Mouse (Mus musculus) cerebellum, adult 2 months (tissue): ENCODE results near the gene Zcchc24. TPM values are rescaled to one million over a fixed set of nuclear protein-coding genes. Genes with fewer than 3 reads are reported as not detected.
A peak's percentile ranks its signal among the peaks of the same experiment; 100 is the strongest.

Experiments used
- DNase-seq, 2 experiments: peaks; one replicate each; pipeline ENCODE4 v3.0.0; 2021
- H3K27ac ChIP-seq: fragments of 200-500 bp; 2 replicates; pipeline ENCODE4 v1.5.1; 2012; ENCODE audit warnings: low read length, control low read depth, inconsistent platforms; ENCODE audit not compliant: insufficient read depth
- H3K27me3 ChIP-seq: fragments of 200-500 bp; 2 replicates; pipeline ENCODE4 v1.6.1; 2012; ENCODE audit warnings: inconsistent platforms, mild to moderate bottlenecking, low read length, moderate library complexity; ENCODE audit not compliant: control insufficient read depth, insufficient read depth
- H3K4me1 ChIP-seq: fragments of 200-500 bp; 2 replicates; pipeline ENCODE4 v1.6.1; 2011; ENCODE audit warnings: low read length; ENCODE audit not compliant: control insufficient read depth, insufficient read depth
- H3K4me3 ChIP-seq: fragments of 200-500 bp; replicated peaks from 2 replicates; pipeline ENCODE3; 2011; ENCODE audit warnings: mild to moderate bottlenecking, low read depth, low read length, control low read depth; ENCODE audit not compliant: insufficient read depth
- CTCF ChIP-seq: fragments of 200-500 bp; IDR thresholded peaks from 2 replicates; pipeline ENCODE4 v1.5.1; 2011; ENCODE audit warnings: low read depth, mild to moderate bottlenecking, control low read depth, low read length, moderate library complexity, borderline replicate concordance; ENCODE audit not compliant: insufficient read depth
- POLR2A ChIP-seq: fragments of 200-500 bp; IDR thresholded peaks from 2 replicates; pipeline ENCODE4 v1.6.1; 2011; ENCODE audit warnings: low read length, control low read depth, borderline replicate concordance; ENCODE audit not compliant: insufficient read depth
- WGBS: fragments of 180-500 bp; shearing (Covaris S2); methylation state at CpG from one replicate; pipeline ENCODE4 v1.1.7; 2018; 5-methylcytosine and 5-hydroxymethylcytosine counted together
- polyA plus RNA-seq: library from polyadenylated mRNA; depleted of rRNA; stranded (reverse); fragments of >200 nt; gene quantifications from 2 replicates; pipeline ENCODE4 v1.2.3, GENCODE M21; 2012

Gene Zcchc24
- polyA plus RNA-seq, 1 experiment: 71.4 TPM

- Histone ChIP-seq H3K4me3 (no peak overlapping the region), H3K27ac (no peak overlapping the region), H3K4me1 (no peaks in the 10 kb centered on the region; the same call in 1 of the 2 replicates), H3K27me3 (no peaks in the 10 kb centered on the region)
- TF ChIP-seq POLR2A (no peak), CTCF (no peak)
- no peak for DNase-seq
- WGBS: 63% methylated on average over 8 of the region's 8 CpGs
Measured at GRCm38 (mm10) chr14:25759981-25760537, 8.8 kb downstream of the Zcchc24 start.

GRCm38 (mm10) chr14:25759551-25759950 is 9.3 kb downstream of the Zcchc24 start:
- H3K4me1 ChIP-seq: no peaks in the 10 kb centered on the region; the same call in 1 of the 2 replicates
- WGBS: 77% methylated on average over 7 of the region's 7 CpGs
- no peak overlapping the region for H3K27ac ChIP-seq
- TF ChIP-seq POLR2A (no peak), CTCF (no peak)
- DNase-seq: no peak
- no peak overlapping the region for H3K4me3 ChIP-seq
- no peaks in the 10 kb centered on the region for H3K27me3 ChIP-seq

GRCm38 (mm10) chr14:25757917-25758316 is 10.9 kb downstream of the Zcchc24 start:
- Histone ChIP-seq H3K4me3 (no peak overlapping the region), H3K27me3 (no peaks in the 10 kb centered on the region), H3K27ac (no peak overlapping the region), H3K4me1 (no peaks in the 10 kb centered on the region; the same call in 1 of the 2 replicates)
- 82% methylated on average over 4 of the region's 4 CpGs for WGBS
- TF ChIP-seq POLR2A (no peak), CTCF (no peak)
- DNase-seq: no peak

GRCm38 (mm10) chr14:25756385-25756990 is 12.4 kb downstream of the Zcchc24 start:
- DNase-seq: no peak
- Histone ChIP-seq H3K27me3 (no peaks in the 10 kb centered on the region), H3K4me3 (no peak overlapping the region), H3K27ac (no peak overlapping the region), H3K4me1 (no peaks in the 10 kb centered on the region; the same call in 1 of the 2 replicates)
- no peak for TF ChIP-seq CTCF
- TF ChIP-seq POLR2A: no peak
- WGBS: 52% methylated on average over 7 of the region's 7 CpGs

GRCm38 (mm10) chr14:25755541-25755940 is 13.3 kb downstream of the Zcchc24 start:
- 19% methylated on average over 4 of the region's 4 CpGs for WGBS
- H3K4me1 ChIP-seq: no peaks in the 10 kb centered on the region; the same call in 1 of the 2 replicates
- no peak for TF ChIP-seq CTCF
- DNase-seq: no peak
- no peaks in the 10 kb centered on the region for H3K27me3 ChIP-seq
- no peak overlapping the region for H3K4me3 ChIP-seq
- no peak overlapping the region for H3K27ac ChIP-seq

- 57% methylated on average over 19 of the region's 19 CpGs for WGBS
- Histone ChIP-seq H3K4me3 (no peak overlapping the region), H3K4me1 (no peaks in the 10 kb centered on the region; the same call in 1 of the 2 replicates), H3K27me3 (no peaks in the 10 kb centered on the region), H3K27ac (no peak overlapping the region)
- no peak for DNase-seq
- TF ChIP-seq CTCF (no peak), POLR2A (no peak)
Measured at GRCm38 (mm10) chr14:25754531-25755484, 14.0 kb downstream of the Zcchc24 start.

- Histone ChIP-seq H3K27ac (peak overlapping the region; percentile 11; the same call in 1 of the 2 replicates), H3K4me3 (no peak overlapping the region), H3K4me1 (no peaks in the 10 kb centered on the region; the same call in 1 of the 2 replicates), H3K27me3 (no peaks in the 10 kb centered on the region)
- WGBS: 29% methylated on average over 5 of the region's 5 CpGs
- peak in 1 of 2 experiments; percentile 49 for DNase-seq
- no peak for TF ChIP-seq CTCF
- TF ChIP-seq POLR2A: no peak
Measured at GRCm38 (mm10) chr14:25753021-25753420, 15.8 kb downstream of the Zcchc24 start.
